In genomic region chr11:51591915-51592314, GRCm38 (mm10) we compare ENCODE assay signal across 15 mouse cellular contexts.
"Had no signal": no experiment of that assay in that cellular context is flagged by ENCODE, and none has a peak within 500 bp of the region (broad histone marks: within the 10 kb centered on the region; RNA-seq: fewer than 3 reads in every experiment).

No protein-coding gene starts in this region.

- H3K4me2 ChIP-seq: lung, embryonic 14.5 days; midbrain, embryonic 11.5 days; midbrain, embryonic 13.5 days; neural tube, embryonic 12.5 days had no signal

- ATAC-seq: midbrain, embryonic 13.5 days had no signal

- H3K4me3 ChIP-seq: megakaryocyte, embryonic 14.5 days; midbrain, embryonic 13.5 days; neural tube, embryonic 12.5 days had no signal

- H3K9ac ChIP-seq: liver, embryonic 14.5 days; lung, embryonic 14.5 days; midbrain, embryonic 13.5 days; neural tube, embryonic 12.5 days had no signal

- DNase-seq: lung, adult 18-20 months; lung, embryonic 14.5 days; lung, postnatal 10 days; right cerebral cortex, postnatal 25 days; right cerebral cortex, postnatal 4 days; spleen, adult 18-20 months; thymus, adult 2 months; thymus, postnatal 25 days; thymus, postnatal 4 days had no signal

- H3K4me1 ChIP-seq: neural tube, embryonic 12.5 days had no signal

- H3K9me3 ChIP-seq: megakaryocyte, embryonic 14.5 days; midbrain, embryonic 13.5 days; neural tube, embryonic 12.5 days had no signal

- H3K27me3 ChIP-seq: megakaryocyte, embryonic 14.5 days; midbrain, embryonic 13.5 days; neural tube, embryonic 12.5 days had no signal

- H3K27ac ChIP-seq: liver, embryonic 14.5 days; macrophage; midbrain, embryonic 13.5 days; neural tube, embryonic 12.5 days had no signal
